Mouse (Mus musculus): ENCODE measurements around the gene Asxl1.

DNA sequence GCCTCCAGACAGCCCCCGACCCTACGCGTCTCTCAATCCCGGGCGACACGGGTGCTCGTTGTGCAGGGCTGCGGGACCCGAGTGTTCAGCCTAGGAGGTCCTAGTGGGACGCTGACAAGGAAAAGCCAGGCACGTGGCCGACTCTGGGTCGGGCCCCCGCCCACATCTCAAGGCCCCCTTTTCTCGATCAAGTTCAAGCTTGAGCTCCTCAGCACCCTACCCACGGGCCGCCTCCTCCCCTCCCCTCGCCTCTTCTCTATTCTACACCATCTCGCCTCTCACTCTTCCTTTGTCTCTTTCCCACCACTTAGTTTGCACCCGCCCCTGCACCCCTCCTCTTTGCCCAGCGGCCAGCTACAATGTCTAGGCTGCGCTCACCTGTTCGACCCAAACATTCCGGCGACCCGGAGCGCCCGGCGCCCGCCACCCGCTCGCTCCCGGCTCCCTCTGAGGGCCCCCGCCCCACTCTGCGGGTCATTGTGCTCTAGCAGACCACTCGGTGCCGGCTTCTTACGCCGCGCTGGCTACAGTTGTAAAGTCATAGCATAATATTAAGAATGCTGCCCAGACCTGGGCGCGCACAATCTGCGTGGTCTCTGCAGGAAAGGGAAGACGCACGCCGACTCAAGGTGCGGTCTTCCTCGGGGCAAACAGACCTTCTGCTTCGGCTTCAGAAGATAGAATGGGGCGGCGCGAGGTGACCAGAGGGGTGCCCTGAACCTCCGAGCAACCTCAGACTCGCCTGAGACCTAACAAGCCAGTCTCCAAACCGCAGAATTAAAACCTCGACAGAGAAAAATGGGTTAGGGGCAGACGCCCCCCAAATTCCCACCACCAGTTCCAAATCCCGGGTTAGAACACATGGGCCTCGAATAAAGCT lies 99.7 kb downstream of the Asxl1 start:
- TF ChIP-seq CTCF (IDR thresholded peaks at IDR 0.05; ENCODE audit: control insufficient read depth, insufficient read depth, low read length) (no peak), POLR2A (IDR thresholded peaks at IDR 0.05; ENCODE audit: borderline replicate concordance, control insufficient read depth, low read depth, low read length) (no peak)
